Mouse (Mus musculus) limb, embryonic 13.5 days (tissue): ENCODE measurements at regions not wholly inside any gene's neighbourhood (a gene's known extent, or its start where the extent isn't known, plus 50 kb on each side); places are given as distances from the start of the nearest gene placed in this dataset.

Experiments
- ATAC-seq: fragments of 200-750 bp; cut with Nextera tagmentation; 2 replicates; pipeline ENCODE4 v1.8.0; 2017; ENCODE audit warnings: low read depth, moderate number of reproducible peaks, moderate TSS enrichment; ENCODE audit not compliant: low FRiP score
- H3K27ac ChIP-seq: fragments of 300-500 bp; sonication (generic); 2 replicates; pipeline ENCODE4 v1.5.1; 2015; ENCODE audit warnings: inconsistent platforms, mild to moderate bottlenecking, moderate library complexity
- H3K27me3 ChIP-seq: fragments of 300-500 bp; sonication (generic); 2 replicates; pipeline ENCODE4 v1.6.1; 2015; ENCODE audit warnings: mild to moderate bottlenecking, inconsistent platforms
- H3K36me3 ChIP-seq: fragments of 300-500 bp; sonication (generic); 2 replicates; pipeline ENCODE4 v1.6.1; 2015; ENCODE audit warnings: inconsistent platforms, mild to moderate bottlenecking, moderate library complexity
- H3K4me1 ChIP-seq: fragments of 300-500 bp; sonication (generic); 2 replicates; pipeline ENCODE4 v1.6.1; 2015; ENCODE audit warnings: inconsistent platforms
- H3K4me2 ChIP-seq: fragments of 300-500 bp; sonication (generic); replicated peaks from 2 replicates; pipeline ENCODE4 v1.6.1; 2015; ENCODE audit warnings: inconsistent platforms, mild to moderate bottlenecking, moderate library complexity
- H3K4me3 ChIP-seq: fragments of 300-500 bp; sonication (generic); 2 replicates; pipeline ENCODE4 v1.5.1; 2015; ENCODE audit warnings: moderate library complexity, mild to moderate bottlenecking, inconsistent platforms
- H3K9ac ChIP-seq: fragments of 300-500 bp; sonication (generic); 2 replicates; pipeline ENCODE4 v1.6.1; 2015; ENCODE audit warnings: mild to moderate bottlenecking, inconsistent platforms
- H3K9me3 ChIP-seq: fragments of 300-500 bp; sonication (generic); 2 replicates; pipeline ENCODE4 v1.6.1; 2016; ENCODE audit warnings: inconsistent platforms
- WGBS: fragments of 180-500 bp; shearing (Covaris S2); methylation state at CpG from one replicate; pipeline ENCODE4 v1.1.7; 2015; 5-methylcytosine and 5-hydroxymethylcytosine counted together

- Histone ChIP-seq H3K27ac (no peak overlapping the region), H3K36me3 (no peaks in the 10 kb centered on the region), H3K27me3 (no peaks in the 10 kb centered on the region), H3K9me3 (peaks cover 3% of the 10 kb centered on the region; the same call in 1 of the 2 replicates), H3K4me2 (no peak overlapping the region), H3K4me1 (no peaks in the 10 kb centered on the region), H3K4me3 (no peak overlapping the region), H3K9ac (no peak overlapping the region)
- WGBS, result 60% methylated on average over 2 of the region's 2 CpGs
- no peak for ATAC-seq
Measured at GRCm38 (mm10) chr5:116963106-116963505, 152.8 kb downstream of the Suds3 start.

GRCm38 (mm10) chr5:116960041-116960440 lies 155.9 kb downstream of the Suds3 start:
- H3K36me3 ChIP-seq, result no peaks in the 10 kb centered on the region
- H3K4me1 ChIP-seq, result no peaks in the 10 kb centered on the region
- no peak overlapping the region for H3K27ac ChIP-seq
- no peaks in the 10 kb centered on the region for H3K27me3 ChIP-seq
- WGBS, result 66% methylated on average over 8 of the region's 8 CpGs
- ATAC-seq, result no peak
- no peak overlapping the region for H3K9ac ChIP-seq
- H3K9me3 ChIP-seq, result peaks cover 3% of the 10 kb centered on the region; the same call in 1 of the 2 replicates
- no peak overlapping the region for H3K4me2 ChIP-seq
- H3K4me3 ChIP-seq, result no peak overlapping the region

- H3K4me2 ChIP-seq, result no peak overlapping the region
- H3K4me1 ChIP-seq, result no peaks in the 10 kb centered on the region
- WGBS, result 78% methylated on average over 5 of the region's 5 CpGs
- no peak overlapping the region for H3K27ac ChIP-seq
- H3K4me3 ChIP-seq, result no peak overlapping the region
- H3K27me3 ChIP-seq, result no peaks in the 10 kb centered on the region
- no peak overlapping the region for H3K9ac ChIP-seq
- ATAC-seq, result no peak
- peaks cover 3% of the 10 kb centered on the region; the same call in 1 of the 2 replicates for H3K9me3 ChIP-seq
- H3K36me3 ChIP-seq, result no peaks in the 10 kb centered on the region
Measured at GRCm38 (mm10) chr5:116958141-116958540, 157.8 kb downstream of the Suds3 start.

- Histone ChIP-seq H3K27ac (no peak overlapping the region), H3K36me3 (no peaks in the 10 kb centered on the region), H3K27me3 (no peaks in the 10 kb centered on the region), H3K4me1 (no peaks in the 10 kb centered on the region), H3K9me3 (no peaks in the 10 kb centered on the region), H3K9ac (no peak overlapping the region), H3K4me2 (no peak overlapping the region), H3K4me3 (no peak overlapping the region)
- 62% methylated on average over 13 of the region's 13 CpGs for WGBS
- ATAC-seq, result no peak
Measured at GRCm38 (mm10) chr5:116956572-116956971, 159.3 kb downstream of the Suds3 start.

DNA sequence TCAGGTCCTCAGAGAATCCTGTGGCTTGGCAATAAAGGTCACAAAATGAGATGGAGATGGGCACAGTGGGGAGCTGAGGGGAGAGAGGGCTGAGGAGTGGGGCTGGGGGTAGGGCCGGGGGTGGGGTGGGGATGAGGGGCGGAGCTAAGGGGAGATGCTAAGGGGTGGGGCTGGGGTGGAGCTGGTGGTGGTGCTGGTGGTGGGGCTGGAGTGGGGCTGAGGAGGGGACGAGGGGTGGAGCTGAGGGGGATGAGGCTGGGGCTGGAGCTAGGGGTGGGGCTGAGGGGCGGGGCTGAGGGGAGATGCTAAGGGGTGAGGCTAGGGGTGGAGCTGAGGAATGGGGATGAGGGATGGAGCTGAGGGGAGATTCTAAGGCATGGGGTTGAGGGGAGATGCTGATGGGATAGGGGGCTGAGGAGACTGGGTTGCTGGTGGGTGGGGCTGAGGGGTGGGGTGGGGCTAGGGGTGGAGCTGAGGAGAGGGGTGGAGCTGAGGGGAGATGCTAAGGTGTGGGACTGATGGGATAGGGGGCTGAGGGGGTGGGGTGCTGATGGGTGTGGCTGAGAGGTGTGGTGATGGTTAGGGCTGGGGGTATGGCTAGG lies 165.5 kb downstream of the Suds3 start:
- WGBS, result 3% methylated on average over 4 of the region's 4 CpGs
- H3K4me2 ChIP-seq, result no peak overlapping the region
- no peaks in the 10 kb centered on the region for H3K4me1 ChIP-seq
- no peaks in the 10 kb centered on the region for H3K36me3 ChIP-seq
- H3K27ac ChIP-seq, result no peak overlapping the region
- H3K4me3 ChIP-seq, result no peak overlapping the region
- H3K9me3 ChIP-seq, result no peaks in the 10 kb centered on the region
- no peak for ATAC-seq
- H3K27me3 ChIP-seq, result no peaks in the 10 kb centered on the region
- no peak overlapping the region for H3K9ac ChIP-seq

- no peak overlapping the region for H3K4me3 ChIP-seq
- no peaks in the 10 kb centered on the region for H3K36me3 ChIP-seq
- no peak overlapping the region for H3K9ac ChIP-seq
- H3K4me1 ChIP-seq, result no peaks in the 10 kb centered on the region
- no peak for ATAC-seq
- no peak overlapping the region for H3K4me2 ChIP-seq
- H3K27ac ChIP-seq, result no peak overlapping the region
- H3K27me3 ChIP-seq, result no peaks in the 10 kb centered on the region
- H3K9me3 ChIP-seq, result no peaks in the 10 kb centered on the region; the same call in 1 of the 2 replicates
- WGBS, result 70% methylated on average over 5 of the region's 5 CpGs
Measured at GRCm38 (mm10) chr5:116934585-116934984, 181.3 kb downstream of the Suds3 start.

DNA sequence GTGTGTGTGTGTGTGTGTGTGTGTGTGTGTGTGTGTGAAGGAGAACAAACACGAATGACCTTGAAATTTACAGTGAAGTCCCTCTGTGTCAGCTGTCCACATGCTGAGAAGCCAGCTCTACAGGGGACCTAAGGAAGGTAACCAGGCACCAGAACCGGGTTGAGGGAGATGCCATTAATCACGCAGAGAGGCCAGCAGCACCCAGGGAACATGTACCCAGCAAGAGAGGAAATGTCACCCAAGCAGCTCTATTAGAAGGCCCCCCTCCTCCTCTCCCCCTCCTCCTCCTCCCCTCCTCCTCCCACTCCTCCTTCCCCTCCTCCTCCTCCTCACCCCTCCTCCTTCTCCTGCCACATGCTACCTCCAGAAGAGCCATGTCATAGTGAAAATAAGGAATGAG lies 181.8 kb downstream of the Suds3 start:
- no peaks in the 10 kb centered on the region for H3K4me1 ChIP-seq
- ATAC-seq, result no peak
- 62% methylated on average over 2 of the region's 3 CpGs for WGBS
- no peaks in the 10 kb centered on the region for H3K27me3 ChIP-seq
- no peaks in the 10 kb centered on the region for H3K36me3 ChIP-seq
- H3K4me2 ChIP-seq, result no peak overlapping the region
- no peak overlapping the region for H3K4me3 ChIP-seq
- H3K27ac ChIP-seq, result no peak overlapping the region
- no peaks in the 10 kb centered on the region; the same call in 1 of the 2 replicates for H3K9me3 ChIP-seq
- no peak overlapping the region for H3K9ac ChIP-seq

GRCm38 (mm10) chr5:116933105-116933504 lies 182.8 kb downstream of the Suds3 start:
- Histone ChIP-seq H3K9ac (no peak overlapping the region), H3K36me3 (no peaks in the 10 kb centered on the region), H3K27me3 (no peaks in the 10 kb centered on the region), H3K27ac (no peak overlapping the region), H3K4me3 (no peak overlapping the region), H3K4me1 (no peaks in the 10 kb centered on the region), H3K4me2 (no peak overlapping the region), H3K9me3 (no peaks in the 10 kb centered on the region; the same call in 1 of the 2 replicates)
- 91% methylated on average over 5 of the region's 5 CpGs for WGBS
- no peak for ATAC-seq

GRCm38 (mm10) chr5:116923761-116924160 lies 192.2 kb downstream of the Suds3 start:
- ATAC-seq, result no peak
- no peaks in the 10 kb centered on the region for H3K36me3 ChIP-seq
- H3K4me2 ChIP-seq, result no peak overlapping the region
- H3K27me3 ChIP-seq, result no peaks in the 10 kb centered on the region
- H3K9ac ChIP-seq, result no peak overlapping the region
- peaks cover 10% of the 10 kb centered on the region; the same call in 1 of the 2 replicates for H3K4me1 ChIP-seq
- H3K4me3 ChIP-seq, result no peak overlapping the region
- no peaks in the 10 kb centered on the region for H3K9me3 ChIP-seq
- no peak overlapping the region for H3K27ac ChIP-seq
- 40% methylated on average over 4 of the region's 4 CpGs for WGBS

DNA sequence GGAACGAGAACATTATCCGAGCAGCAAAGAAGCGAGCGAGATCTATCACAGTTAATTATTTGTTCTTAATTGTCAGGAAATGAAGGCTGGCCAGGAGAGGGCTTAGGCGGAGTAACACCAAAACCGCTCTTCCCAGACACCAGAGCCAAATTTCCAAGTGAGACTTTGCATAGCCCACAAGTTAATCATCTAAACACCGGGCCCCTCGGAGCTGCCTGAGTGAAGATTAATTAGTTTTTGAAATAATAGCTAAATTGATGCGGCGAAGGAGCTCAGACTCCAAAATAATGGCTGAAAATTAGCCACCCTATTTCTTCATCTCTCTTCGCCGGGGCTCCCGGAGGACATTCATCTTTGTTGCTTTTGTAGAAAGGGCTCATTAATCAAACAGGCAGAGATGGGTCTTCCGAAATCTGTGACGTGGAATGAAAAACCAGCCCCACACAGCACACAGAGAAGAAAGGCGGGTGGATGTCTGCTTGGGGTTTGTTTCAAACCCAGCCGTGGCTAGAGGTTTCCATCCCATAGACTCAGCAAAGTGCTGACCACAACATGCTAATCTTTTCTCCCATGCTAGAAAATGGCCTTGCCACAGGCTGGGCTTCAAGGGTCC lies 193.7 kb downstream of the Suds3 start:
- H3K27me3 ChIP-seq, result no peaks in the 10 kb centered on the region
- H3K9me3 ChIP-seq, result no peaks in the 10 kb centered on the region
- H3K27ac ChIP-seq, result no peak overlapping the region
- H3K4me1 ChIP-seq, result peaks cover 10% of the 10 kb centered on the region; the same call in 1 of the 2 replicates
- 55% methylated on average over 17 of the region's 17 CpGs for WGBS
- no peak overlapping the region for H3K4me2 ChIP-seq
- no peaks in the 10 kb centered on the region for H3K36me3 ChIP-seq
- no peak for ATAC-seq
- no peak overlapping the region for H3K9ac ChIP-seq
- no peak overlapping the region for H3K4me3 ChIP-seq

DNA sequence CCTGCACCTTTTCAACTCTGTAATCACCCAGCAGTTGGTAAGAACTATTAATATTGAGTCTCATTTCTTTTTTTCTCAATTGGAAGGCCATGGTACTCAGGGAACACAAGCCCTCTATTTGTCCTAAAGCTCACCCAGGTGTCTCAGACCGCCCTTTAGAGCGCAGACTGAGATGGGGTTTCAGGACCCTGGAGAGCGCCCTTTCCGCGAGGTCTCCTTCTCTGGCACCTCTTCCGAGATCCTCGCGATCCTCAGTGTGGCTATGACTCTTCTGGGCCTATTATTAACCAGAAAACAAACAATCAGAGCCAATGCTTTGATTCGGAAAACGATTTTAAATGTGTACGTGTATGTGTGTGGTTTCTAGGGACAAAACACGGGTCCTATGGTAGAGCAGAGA lies 201.0 kb downstream of the Suds3 start:
- Histone ChIP-seq H3K27ac (no peak overlapping the region), H3K4me2 (no peak overlapping the region), H3K27me3 (no peaks in the 10 kb centered on the region), H3K9me3 (no peaks in the 10 kb centered on the region), H3K9ac (no peak overlapping the region), H3K4me3 (no peak overlapping the region), H3K36me3 (no peaks in the 10 kb centered on the region), H3K4me1 (no peaks in the 10 kb centered on the region)
- ATAC-seq, result no peak
- 40% methylated on average over 12 of the region's 12 CpGs for WGBS

DNA sequence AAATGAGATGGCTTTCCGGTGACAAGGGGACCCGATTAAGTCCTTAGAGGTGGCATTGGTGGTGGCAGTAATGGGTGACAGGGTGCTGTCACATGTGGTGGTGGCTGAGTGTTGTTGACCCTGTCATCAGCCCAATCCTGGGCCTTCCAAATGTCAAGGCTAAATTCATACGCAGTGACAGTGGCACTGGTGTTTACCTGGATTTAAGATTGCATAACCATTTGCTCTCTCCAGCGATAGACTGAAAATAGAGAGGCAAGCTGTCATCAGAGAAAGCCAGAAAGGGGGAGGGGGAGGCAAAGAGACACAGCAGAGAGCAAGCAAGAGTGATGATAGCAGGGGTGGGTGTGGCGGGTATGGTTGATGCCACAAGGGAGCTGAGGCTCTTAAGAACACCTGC lies 215.1 kb downstream of the Suds3 start:
- Histone ChIP-seq H3K4me2 (no peak overlapping the region), H3K9me3 (no peaks in the 10 kb centered on the region), H3K4me1 (no peaks in the 10 kb centered on the region), H3K36me3 (no peaks in the 10 kb centered on the region), H3K27me3 (no peaks in the 10 kb centered on the region), H3K9ac (no peak overlapping the region), H3K27ac (no peak overlapping the region), H3K4me3 (no peak overlapping the region)
- WGBS, result 86% methylated on average over 5 of the region's 5 CpGs
- ATAC-seq, result no peak

DNA sequence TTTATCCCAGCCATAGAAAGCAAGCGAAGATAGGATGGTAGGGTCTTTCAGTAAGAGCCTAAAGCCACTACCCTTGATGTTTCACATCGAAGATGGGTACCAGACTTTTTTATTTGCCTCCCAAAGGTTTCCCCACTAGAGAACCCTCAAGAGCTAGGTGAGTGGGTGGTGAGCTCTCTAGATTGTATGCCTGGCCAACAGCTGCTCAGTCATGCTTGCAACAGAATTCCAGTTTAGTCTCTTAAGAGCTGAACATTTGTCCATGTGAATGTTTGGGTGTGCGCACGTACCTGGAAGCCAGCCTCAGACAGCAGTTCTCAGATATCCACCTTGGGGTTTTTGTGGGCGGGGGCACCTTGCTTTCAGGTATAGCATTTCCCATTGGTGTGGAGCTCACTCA lies 218.5 kb downstream of the Suds3 start:
- Histone ChIP-seq H3K4me3 (no peak overlapping the region), H3K9ac (no peak overlapping the region), H3K4me2 (no peak overlapping the region), H3K9me3 (no peaks in the 10 kb centered on the region), H3K4me1 (no peaks in the 10 kb centered on the region), H3K36me3 (no peaks in the 10 kb centered on the region), H3K27ac (no peak overlapping the region), H3K27me3 (no peaks in the 10 kb centered on the region)
- no peak for ATAC-seq
- 84% methylated on average over 5 of the region's 5 CpGs for WGBS
